Mouse (Mus musculus) megakaryocyte, embryonic 14.5 days (primary cell): ENCODE data around the gene Ppp1r32. TPM values are rescaled to one million over a fixed set of nuclear protein-coding genes. Genes with fewer than 3 reads are reported as not detected.

Experiments used
- H3K27me3 ChIP-seq: replicated peaks from 2 replicates; pipeline ENCODE3; 2012; ENCODE audit warnings: inconsistent platforms
- H3K36me3 ChIP-seq: replicated peaks from 2 replicates; pipeline ENCODE3; 2012; ENCODE audit warnings: low read length, inconsistent platforms, mixed read lengths
- H3K4me1 ChIP-seq: 2 replicates; pipeline ENCODE4 v1.6.1; 2012; ENCODE audit warnings: inconsistent platforms
- H3K4me3 ChIP-seq: replicated peaks from 2 replicates; pipeline ENCODE3; 2012; ENCODE audit warnings: moderate library complexity, mild to moderate bottlenecking, inconsistent platforms
- H3K9me3 ChIP-seq: 2 replicates; pipeline ENCODE4 v1.6.1; 2012; ENCODE audit warnings: inconsistent platforms
- FLI1 ChIP-seq: IDR thresholded peaks from 2 replicates; pipeline ENCODE4 v1.6.1; 2012; ENCODE audit warnings: low read length, inconsistent platforms, mixed read lengths
- GATA1 ChIP-seq: IDR thresholded peaks from 3 replicates; pipeline ENCODE4 v1.6.1; 2012; ENCODE audit warnings: mixed read lengths, low read length, inconsistent platforms, borderline replicate concordance
- polyA plus RNA-seq: library from polyadenylated mRNA; stranded (reverse); fragments of >175 nt; gene quantifications from 2 replicates; pipeline ENCODE4 v1.2.3, GENCODE M21; 2012; ENCODE audit warnings: low replicate concordance; ENCODE audit not compliant: insufficient read depth

Gene Ppp1r32
- polyA plus RNA-seq, 1 experiment = 2.2 TPM

GRCm38 (mm10) chr19:10426793-10427192, 55.9 kb downstream of the Ppp1r32 start:
- TF ChIP-seq GATA1 = no peak
- no peak overlapping the region for H3K4me3 ChIP-seq
- H3K36me3 ChIP-seq = no peaks in the 10 kb centered on the region
- peaks cover 11% of the 10 kb centered on the region for H3K4me1 ChIP-seq
- peaks cover 96% of the 10 kb centered on the region for H3K27me3 ChIP-seq
- H3K9me3 ChIP-seq = no peaks in the 10 kb centered on the region

DNA sequence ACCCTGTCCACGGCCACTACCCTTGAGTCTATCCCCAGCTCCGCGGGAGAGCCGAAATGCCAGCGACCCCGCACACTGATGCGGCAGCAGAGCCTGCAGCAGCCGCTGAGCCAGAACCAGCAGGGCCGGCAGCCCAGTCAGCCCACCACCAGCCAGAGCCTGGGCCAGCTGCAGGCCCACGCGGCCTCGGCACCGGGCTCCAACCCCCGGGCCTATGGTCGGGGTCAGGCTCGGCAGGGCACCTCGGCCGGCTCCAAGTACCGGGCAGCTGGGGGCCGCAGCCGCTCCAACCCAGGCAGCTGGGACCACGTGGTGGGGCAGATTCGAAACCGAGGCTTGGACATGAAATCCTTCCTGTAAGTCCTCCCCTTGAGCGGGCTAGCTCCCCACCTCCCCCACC, 56.4 kb downstream of the Ppp1r32 start:
- H3K36me3 ChIP-seq = no peaks in the 10 kb centered on the region
- H3K27me3 ChIP-seq = peaks cover 96% of the 10 kb centered on the region
- TF ChIP-seq FLI1 (no peak), GATA1 (no peak)
- H3K9me3 ChIP-seq = no peaks in the 10 kb centered on the region
- peaks cover 6% of the 10 kb centered on the region; the same call in 1 of the 2 replicates for H3K4me1 ChIP-seq
- no peak overlapping the region for H3K4me3 ChIP-seq

- Histone ChIP-seq H3K4me1 (peaks cover 6% of the 10 kb centered on the region; the same call in 1 of the 2 replicates), H3K36me3 (no peaks in the 10 kb centered on the region), H3K4me3 (no peak overlapping the region), H3K9me3 (no peaks in the 10 kb centered on the region), H3K27me3 (peaks cover 96% of the 10 kb centered on the region)
- TF ChIP-seq FLI1 (no peak), GATA1 (no peak)
Observed at GRCm38 (mm10) chr19:10425484-10426270, 57.1 kb downstream of the Ppp1r32 start.

DNA sequence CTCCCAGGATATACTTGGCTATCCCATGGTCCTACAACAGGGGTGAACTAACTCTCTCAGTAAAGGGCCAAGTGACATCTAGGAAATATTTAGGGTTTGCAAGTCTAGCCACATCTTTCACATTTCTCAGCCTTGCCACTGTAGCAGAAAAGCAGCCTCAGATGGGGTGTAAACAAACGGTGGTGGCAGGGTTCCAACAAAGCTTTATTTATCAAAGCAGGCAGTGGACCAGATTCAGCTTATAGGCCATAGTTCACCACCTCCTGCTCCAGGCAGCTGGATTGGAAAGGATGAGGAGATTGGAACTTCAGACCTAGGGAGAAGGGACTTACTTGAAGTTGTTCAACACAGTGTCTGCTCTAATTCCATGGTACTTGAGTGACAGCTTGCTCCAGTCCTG, 58.0 kb downstream of the Ppp1r32 start:
- Histone ChIP-seq H3K27me3 (peaks cover 97% of the 10 kb centered on the region), H3K36me3 (no peaks in the 10 kb centered on the region), H3K4me1 (peaks cover 6% of the 10 kb centered on the region; the same call in 1 of the 2 replicates), H3K4me3 (no peak overlapping the region), H3K9me3 (no peaks in the 10 kb centered on the region)
- no peak for TF ChIP-seq FLI1
- TF ChIP-seq GATA1 = no peak

Other genes starting within 250 kb of the Ppp1r32 start
- 0.34 and 0.56 TPM in 2 replicates for gene Myrf, start 242.2 kb downstream of the Ppp1r32 start, polyA plus RNA-seq
- gene Dagla, start 178.1 kb downstream of the Ppp1r32 start, polyA plus RNA-seq = 0.29 and 1.1 TPM in 2 replicates
- not detected in 2 replicates for gene Syt7, start 93.8 kb downstream of the Ppp1r32 start, polyA plus RNA-seq
- 0.12 TPM in 1 of 2 replicates, not detected in the other for gene Lrrc10b, start 25.5 kb downstream of the Ppp1r32 start, polyA plus RNA-seq
- 6.9 and 11.1 TPM in 2 replicates for gene Cpsf7, start 42.3 kb upstream of the Ppp1r32 start, polyA plus RNA-seq
- 1.5 and 8.7 TPM in 2 replicates for gene Sdhaf2, start 43.2 kb upstream of the Ppp1r32 start, polyA plus RNA-seq
- gene Tmem216, start 73.3 kb upstream of the Ppp1r32 start, polyA plus RNA-seq = 0.85 and 2.7 TPM in 2 replicates
- 19.0 and 19.6 TPM in 2 replicates for gene Cyb561a3, start 94.2 kb upstream of the Ppp1r32 start, polyA plus RNA-seq
- gene Tmem138, start 94.4 kb upstream of the Ppp1r32 start, polyA plus RNA-seq = 2.5 and 5.2 TPM in 2 replicates
- gene Ddb1, start 122.4 kb upstream of the Ppp1r32 start, polyA plus RNA-seq = 9.8 and 16.8 TPM in 2 replicates
- gene Tkfc, start 122.7 kb upstream of the Ppp1r32 start, polyA plus RNA-seq = 3.5 and 7.3 TPM in 2 replicates
- 0.46 TPM in 1 of 2 replicates, not detected in the other for gene Vwce, start 151.3 kb upstream of the Ppp1r32 start, polyA plus RNA-seq
- gene Pga5, start 195.1 kb upstream of the Ppp1r32 start, polyA plus RNA-seq = not detected in 2 replicates
- 60.2 and 90.5 TPM in 2 replicates for gene Vps37c, start 205.8 kb upstream of the Ppp1r32 start, polyA plus RNA-seq